Mouse (Mus musculus) ovary, adult 18-20 months (tissue): ENCODE measurements around the gene Gabrb1.
"Not testable (repeated sequence)": the region's sequence is repeated elsewhere in the genome, so short reads cannot be mapped to it uniquely, and the experiment has no call there.

Source experiments
- DNase-seq: peaks from one replicate; pipeline ENCODE4 v3.0.0; 2022; ENCODE audit warnings: low spot score, mixed read lengths

The Gabrb1 gene

GRCm38 (mm10) chr5:72043226-72044151 is 385.6 kb downstream of the Gabrb1 start:
- DNase-seq, result no peak

DNA sequence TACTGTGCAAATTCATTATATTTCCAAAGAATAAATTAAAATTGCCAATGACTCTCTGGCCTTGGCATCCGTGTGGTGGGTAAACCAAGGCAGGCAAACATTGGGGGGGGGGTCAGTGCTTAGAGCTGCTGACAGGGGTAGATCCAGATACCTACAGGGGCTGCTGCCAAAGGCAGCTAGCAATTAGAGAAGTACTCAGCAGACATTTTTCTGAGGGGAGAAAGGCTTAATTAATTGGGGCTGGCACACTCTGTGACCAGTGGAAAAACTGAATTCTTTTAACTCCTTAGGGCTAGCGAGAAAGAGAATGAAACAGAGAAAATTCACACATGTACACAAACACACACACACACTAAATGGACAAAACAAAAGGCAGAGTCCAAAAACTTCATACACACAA is 388.3 kb downstream of the Gabrb1 start:
- DNase-seq, result no peak

- DNase-seq, result no peak
Measured at GRCm38 (mm10) chr5:72064079-72064478, 406.2 kb downstream of the Gabrb1 start.

- no peak for DNase-seq
Measured at GRCm38 (mm10) chr5:72068826-72069225, 410.9 kb downstream of the Gabrb1 start.

- DNase-seq, result not testable (repeated sequence)
Measured at GRCm38 (mm10) chr5:72069398-72069797, 411.5 kb downstream of the Gabrb1 start.

DNA sequence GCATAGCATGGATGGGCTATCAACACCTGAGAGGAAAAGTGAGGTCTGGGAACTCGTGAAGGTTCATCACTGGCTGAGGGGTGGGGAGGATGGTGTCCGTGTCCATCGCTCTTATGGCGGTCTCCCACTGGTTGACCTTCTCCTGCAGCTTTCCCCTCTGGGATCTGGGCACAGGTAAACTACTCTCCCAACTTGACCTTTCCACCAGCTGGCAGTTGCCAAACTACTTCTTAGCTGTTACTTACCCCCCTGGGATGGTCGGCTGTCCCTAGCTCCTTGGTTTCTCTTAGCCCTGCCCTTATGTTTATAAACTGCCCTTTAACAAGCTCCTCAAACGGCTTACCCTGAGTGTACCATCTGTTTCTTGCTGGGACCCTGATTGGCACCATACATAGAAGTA is 418.9 kb downstream of the Gabrb1 start:
- no peak for DNase-seq

DNA sequence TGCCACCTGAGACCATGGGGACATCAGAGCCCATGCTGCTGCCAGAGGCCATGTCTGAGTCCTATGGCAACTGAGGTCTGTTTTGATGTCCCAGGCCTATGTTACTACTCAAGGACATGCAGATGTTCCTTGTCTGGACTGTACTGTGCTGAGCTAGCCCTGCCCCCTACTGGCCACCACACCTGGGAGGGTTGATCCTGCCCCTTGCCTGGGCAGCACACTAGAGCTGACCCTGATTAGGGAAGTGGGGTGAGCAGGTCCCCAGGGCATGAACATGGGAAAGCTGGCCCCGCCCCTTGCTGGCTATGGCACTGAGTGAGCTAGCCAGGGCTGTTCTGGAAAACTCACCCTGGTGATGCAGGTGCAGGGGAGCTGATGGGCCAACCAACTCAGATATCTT is 428.6 kb downstream of the Gabrb1 start:
- DNase-seq, result no peak

DNA sequence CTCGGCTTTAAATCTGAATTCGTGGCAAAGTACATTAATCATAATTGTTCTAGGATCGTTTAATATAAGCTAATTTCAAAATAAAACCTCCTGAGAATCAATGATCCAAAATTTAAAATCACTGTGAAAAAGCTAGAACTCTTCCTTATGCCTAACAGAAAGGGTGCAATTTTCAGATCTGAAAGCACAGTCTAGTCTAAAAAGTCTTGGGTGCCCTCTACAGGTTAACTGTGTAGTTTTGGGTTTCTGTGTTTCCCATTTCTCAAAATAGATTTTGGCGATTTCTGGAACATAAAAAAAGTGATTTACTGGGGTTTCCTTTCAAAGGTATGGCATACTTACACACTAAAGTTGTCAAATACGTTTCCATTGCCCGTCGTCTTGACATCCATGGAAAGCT is 436.7 kb downstream of the Gabrb1 start:
- DNase-seq, result no peak

GRCm38 (mm10) chr5:72095015-72095414 is 437.1 kb downstream of the Gabrb1 start:
- DNase-seq, result no peak

DNA sequence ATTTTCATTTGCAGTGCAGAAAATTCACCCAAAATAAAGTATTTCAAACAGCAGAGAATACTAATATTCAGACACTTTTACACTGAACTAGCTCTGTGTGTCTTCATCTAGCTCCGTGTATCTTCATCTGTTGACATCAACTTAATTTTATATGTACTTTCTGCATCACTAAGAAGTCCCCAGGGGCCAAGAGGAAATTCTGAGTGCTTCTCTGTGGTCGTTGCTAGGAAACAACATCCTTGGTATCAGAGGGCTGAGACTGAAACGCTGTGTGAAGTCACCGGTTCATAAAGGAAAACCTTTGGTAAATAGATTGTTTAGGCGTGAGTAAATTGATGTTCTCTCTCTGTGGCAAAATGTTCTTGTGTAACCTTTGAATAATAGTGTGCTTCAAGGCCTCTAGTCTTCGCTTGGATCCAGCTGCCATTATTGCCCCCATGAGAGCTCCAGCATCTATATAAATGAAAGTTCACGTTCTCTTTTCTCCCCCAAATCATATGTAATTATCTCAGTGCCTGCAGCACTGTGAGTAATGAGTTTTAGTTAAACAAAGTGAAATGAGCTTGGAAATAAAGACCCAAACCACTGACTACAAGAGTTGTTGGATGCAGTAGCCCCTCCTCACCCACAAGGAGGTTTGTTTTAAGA is 446.5 kb downstream of the Gabrb1 start:
- no peak for DNase-seq

DNA sequence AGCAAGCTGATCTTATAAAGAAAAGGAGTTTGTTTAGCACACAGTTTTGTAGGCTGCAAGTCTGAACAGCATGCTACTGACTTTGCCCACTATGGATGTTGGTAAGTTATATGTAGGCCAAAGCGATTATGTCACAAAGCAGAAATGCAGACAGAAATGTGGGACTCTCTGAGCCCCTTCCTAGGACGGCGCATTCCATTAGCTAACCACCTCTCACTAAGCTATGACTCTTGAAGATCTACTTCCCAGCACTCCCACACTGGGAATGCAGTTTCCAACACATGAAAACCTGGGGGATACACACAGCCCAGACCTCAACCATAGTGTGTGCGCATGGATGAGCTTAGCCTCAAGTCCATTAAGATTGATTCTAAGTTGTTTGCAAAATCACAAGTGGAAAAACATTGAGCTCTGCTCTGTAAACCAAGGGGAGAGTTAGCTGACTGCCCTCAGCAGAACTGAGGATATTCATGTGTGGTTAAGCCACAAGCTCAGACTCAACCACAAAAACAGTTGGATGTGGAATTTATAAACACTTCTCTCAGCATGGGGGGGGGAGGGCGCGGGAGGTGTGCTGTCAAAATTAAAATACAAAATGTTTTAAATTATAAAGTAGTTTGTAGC is 464.6 kb downstream of the Gabrb1 start:
- DNase-seq, result no peak

GRCm38 (mm10) chr5:72126681-72127080 is 468.8 kb downstream of the Gabrb1 start:
- DNase-seq, result no peak

DNA sequence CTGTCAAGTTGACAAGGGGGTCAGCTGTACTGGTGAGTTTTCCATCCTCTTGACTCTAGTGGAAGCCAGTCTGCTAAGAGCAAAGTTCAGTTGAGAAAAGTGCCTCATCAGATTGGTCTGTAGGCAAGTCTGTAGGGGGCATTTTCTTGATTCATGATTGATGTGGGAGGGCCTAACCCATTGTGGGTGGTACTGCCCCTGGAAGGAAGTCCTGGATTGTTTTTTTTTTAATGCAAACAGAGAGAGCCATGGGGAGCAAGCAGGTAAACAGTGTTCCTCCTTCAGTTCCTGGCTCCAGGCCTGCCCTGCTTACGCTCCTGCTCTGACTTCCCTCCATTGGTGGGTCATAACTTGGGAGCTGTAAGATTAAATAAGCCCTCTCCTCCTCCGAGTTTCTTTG is 476.0 kb downstream of the Gabrb1 start:
- no peak for DNase-seq

DNA sequence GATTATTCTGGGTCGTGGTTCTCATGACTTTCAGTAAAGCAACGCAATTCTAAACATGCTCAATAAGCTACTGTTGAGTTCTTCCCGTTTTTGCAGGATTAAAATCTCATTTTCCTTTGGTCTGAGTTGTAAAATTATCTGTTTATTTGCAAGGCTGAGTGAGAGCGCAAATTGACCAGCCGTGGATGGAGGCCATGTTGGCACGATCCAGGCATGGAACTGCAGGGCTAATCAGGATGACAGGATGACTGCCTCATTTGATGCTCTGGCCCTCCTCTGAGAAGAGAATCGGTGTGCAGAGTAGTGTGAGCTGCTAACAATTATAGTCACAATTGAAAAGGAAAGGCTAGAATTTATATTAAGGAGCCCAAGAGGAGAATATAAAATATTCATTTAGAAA is 480.3 kb downstream of the Gabrb1 start:
- no peak for DNase-seq

DNA sequence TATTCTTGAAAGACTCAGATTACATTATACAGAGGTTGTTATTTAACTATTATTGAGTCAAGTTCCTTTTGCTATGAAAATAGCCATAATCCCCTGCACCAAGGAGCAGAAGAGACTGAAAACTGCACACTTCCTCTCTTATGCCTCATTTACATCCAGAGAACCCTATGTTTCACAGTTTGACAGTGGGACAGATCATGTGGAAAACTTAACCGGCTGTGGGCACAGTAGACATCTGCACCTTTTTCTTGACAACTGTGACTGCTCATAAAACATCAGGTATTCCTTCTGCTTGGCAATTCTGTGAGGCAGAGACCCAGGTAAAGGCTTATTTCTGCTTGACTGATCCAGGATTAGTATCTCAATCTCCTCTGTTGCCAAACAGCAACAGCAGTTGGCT is 481.7 kb downstream of the Gabrb1 start:
- DNase-seq, result no peak

DNA sequence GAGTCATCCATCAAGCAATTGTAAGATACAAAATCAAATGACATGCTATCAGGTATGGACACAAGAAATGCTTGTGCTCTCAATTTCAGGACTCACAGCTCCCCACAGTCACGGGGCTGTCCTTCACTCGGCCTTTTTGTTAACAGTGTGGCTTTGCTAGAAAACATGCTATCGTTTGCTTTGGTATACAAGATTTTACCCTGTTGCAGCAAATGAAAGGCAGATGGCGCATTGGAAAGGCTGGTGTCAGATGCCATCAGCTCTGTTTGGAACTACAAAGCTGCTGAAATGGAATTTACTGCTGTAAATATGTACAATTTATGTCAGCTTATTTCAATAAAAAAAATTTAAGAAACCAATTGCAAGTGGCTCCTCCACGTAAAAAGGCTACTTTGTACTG is 490.8 kb downstream of the Gabrb1 start:
- DNase-seq, result no peak

- no peak for DNase-seq
Measured at GRCm38 (mm10) chr5:72150870-72151269, 493.0 kb downstream of the Gabrb1 start.

DNA sequence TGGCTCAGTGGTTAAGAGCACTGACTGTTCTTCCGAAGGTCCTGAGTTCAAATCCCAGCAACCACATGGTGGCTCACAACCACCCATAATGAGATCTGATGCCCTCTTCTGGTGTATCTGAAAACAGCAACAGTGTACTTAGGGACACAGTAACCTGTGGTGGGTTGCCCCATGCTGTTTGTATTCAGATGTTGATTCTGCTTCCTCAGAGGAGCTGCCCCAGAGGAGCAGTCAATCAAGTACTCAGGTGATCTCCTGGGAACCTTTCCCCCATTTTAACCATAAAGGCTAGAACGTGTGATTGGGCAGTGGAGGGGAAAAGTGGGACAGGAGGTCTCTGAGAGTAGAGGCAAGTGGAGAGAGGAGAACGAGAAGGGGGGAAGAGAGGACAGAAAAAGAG is 497.8 kb downstream of the Gabrb1 start:
- DNase-seq, result not testable (repeated sequence)

- DNase-seq, result no peak
Measured at GRCm38 (mm10) chr5:72156598-72156997, 498.7 kb downstream of the Gabrb1 start.

DNA sequence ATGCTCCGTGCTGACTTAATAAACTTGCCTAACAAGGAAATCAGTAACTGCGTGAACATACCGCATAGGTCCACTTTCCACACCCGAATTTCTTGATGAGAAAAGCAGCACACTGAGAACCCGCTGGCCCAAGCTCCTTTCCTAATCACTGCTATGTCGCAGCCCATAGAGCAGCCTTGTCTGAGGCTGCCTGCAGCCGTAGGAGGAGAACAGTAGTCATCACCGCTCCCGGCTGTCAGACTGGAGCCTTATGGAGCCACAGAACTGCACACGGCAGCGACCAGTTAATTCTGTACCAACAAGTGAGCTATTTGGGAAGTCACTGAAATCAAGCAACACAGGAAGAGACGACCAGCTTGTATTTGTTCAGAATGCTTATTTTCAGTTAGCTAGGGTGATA is 500.8 kb downstream of the Gabrb1 start:
- no peak for DNase-seq

GRCm38 (mm10) chr5:72159537-72159936 is 501.6 kb downstream of the Gabrb1 start:
- no peak for DNase-seq

GRCm38 (mm10) chr5:72160781-72161485 is 503.0 kb downstream of the Gabrb1 start:
- DNase-seq, result no peak
